Mouse (Mus musculus): Measurements from ENCODE around the gene Ren1. TPM values are rescaled to one million over a fixed set of nuclear protein-coding genes. Genes with fewer than 3 reads are reported as not detected.

Ren1 gene
- polyA plus RNA-seq (2012; rRNA removed): 0.25 and 3.3 TPM in 2 replicates

DNA sequence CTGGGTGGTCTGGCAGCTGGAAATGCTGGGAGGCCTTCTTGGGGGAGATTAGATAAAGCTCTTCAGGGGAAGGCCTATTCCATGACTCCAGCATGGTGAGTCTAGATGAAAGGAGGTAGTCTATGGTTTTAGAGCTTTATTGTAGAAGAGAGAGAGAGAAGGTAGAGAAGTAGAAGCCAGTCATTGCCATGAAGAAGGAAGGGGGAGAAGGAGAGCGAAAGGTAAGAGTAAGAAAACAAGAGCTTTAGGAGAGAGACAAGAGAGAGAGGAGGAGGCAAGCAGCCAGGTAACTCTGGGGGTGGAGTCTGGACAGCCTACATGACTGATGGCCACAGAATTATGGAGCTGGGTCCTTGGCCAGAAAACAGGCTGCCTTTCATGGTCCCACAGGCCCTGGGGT lies at the start of gene Ren1:
TSS of gene Ren1 (plus strand) at position 301 of the 400 bp plus-strand sequence.
- Histone ChIP-seq H3K4me3 (ENCODE audit: low read depth, low read length) (no peak within 1 kb of the TSS), H3K4me1 (ENCODE audit: control insufficient read depth, insufficient read depth, insufficient read length, low read length) (peaks cover 24% of the 10 kb centered on the region), H3K36me3 (ENCODE audit: control insufficient read depth, insufficient read depth, low read length) (no peaks in the 10 kb centered on the region), H3K27me3 (ENCODE audit: control insufficient read depth, insufficient read depth, low read length) (no peaks in the 10 kb centered on the region), H3K27ac (ENCODE audit: insufficient read depth, low read depth, low read length) (no peak within 1 kb of the TSS)
- TF ChIP-seq CTCF (IDR thresholded peaks at IDR 0.05; ENCODE audit: extremely low read depth, insufficient read length, insufficient replicate concordance, low read depth, low read length): no peak
- TF ChIP-seq POLR2A (IDR thresholded peaks at IDR 0.05; ENCODE audit: low read depth, low read length): no peak
- 97% methylated on average over 1 of the region's 1 CpGs for WGBS

DNA sequence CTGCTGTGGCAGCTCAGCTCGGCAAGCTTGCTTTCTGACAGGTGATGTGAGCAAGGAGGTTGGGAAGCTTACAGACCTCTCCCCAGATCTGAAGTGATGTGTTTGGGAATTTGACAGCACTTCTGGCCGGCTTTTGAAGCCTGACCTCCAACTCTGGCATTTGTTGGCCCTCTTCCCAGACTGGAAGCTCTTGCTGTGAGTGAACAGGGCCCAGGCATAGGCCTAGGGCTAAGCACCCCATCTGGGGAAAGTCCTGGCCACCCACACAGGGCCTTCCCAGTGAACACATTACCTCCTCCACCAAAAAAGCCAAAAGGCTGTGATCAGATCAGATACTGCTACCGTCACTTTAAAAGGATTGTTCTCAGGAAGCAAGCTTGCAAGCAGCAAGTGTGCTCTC lies 47.8 kb upstream of the Ren1 start:
- H3K27ac ChIP-seq (ENCODE audit: insufficient read depth, low read depth, low read length): no peak overlapping the region
- no peaks in the 10 kb centered on the region for H3K27me3 ChIP-seq (ENCODE audit: control insufficient read depth, insufficient read depth, low read length)
- peaks cover 33% of the 10 kb centered on the region for H3K36me3 ChIP-seq (ENCODE audit: control insufficient read depth, insufficient read depth, low read length)
- 55% methylated on average over 3 of the region's 3 CpGs for WGBS
- no peak overlapping the region for H3K4me3 ChIP-seq (ENCODE audit: low read depth, low read length)
- 0 out of 2 replicates have a peak, but pooled peaks cover 2% of the 10 kb centered on the region for H3K4me1 ChIP-seq (ENCODE audit: control insufficient read depth, insufficient read depth, insufficient read length, low read length)
- TF ChIP-seq POLR2A (IDR thresholded peaks at IDR 0.05; ENCODE audit: low read depth, low read length): no peak
- TF ChIP-seq CTCF (IDR thresholded peaks at IDR 0.05; ENCODE audit: extremely low read depth, insufficient read length, insufficient replicate concordance, low read depth, low read length): no peak

DNA sequence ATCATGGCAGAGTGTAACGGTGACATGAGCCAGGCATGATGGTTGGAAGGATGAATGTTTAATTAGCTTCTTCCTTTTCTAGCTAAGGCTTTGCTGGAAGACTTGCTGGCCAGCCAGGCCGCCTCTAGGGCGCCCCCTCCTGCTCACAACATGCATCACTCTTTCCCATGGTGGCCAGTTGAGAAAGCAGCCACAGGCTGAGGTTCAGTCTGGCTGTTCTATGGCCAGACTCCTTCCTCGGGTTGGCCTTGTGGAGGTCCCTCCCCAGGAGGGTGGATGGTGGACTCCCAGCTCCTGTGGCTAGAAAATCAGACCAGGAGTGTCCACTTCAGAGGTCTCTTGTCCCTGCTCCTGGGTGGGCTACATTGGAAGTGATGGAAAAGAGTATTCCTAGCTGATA lies 43.5 kb upstream of the Ren1 start:
- TF ChIP-seq CTCF (IDR thresholded peaks at IDR 0.05; ENCODE audit: extremely low read depth, insufficient read length, insufficient replicate concordance, low read depth, low read length): peak; percentile 92; the same call in 1 of the 2 replicates
- no peak for TF ChIP-seq POLR2A (IDR thresholded peaks at IDR 0.05; ENCODE audit: low read depth, low read length)
- no peaks in the 10 kb centered on the region for H3K27me3 ChIP-seq (ENCODE audit: control insufficient read depth, insufficient read depth, low read length)
- H3K36me3 ChIP-seq (ENCODE audit: control insufficient read depth, insufficient read depth, low read length): peaks cover 3% of the 10 kb centered on the region; the same call in 1 of the 2 replicates
- WGBS: 4% methylated on average over 4 of the region's 4 CpGs
- H3K4me3 ChIP-seq (ENCODE audit: low read depth, low read length): no peak overlapping the region
- H3K4me1 ChIP-seq (ENCODE audit: control insufficient read depth, insufficient read depth, insufficient read length, low read length): peaks cover 13% of the 10 kb centered on the region; the same call in 1 of the 2 replicates
- H3K27ac ChIP-seq (ENCODE audit: insufficient read depth, low read depth, low read length): no peak overlapping the region

DNA sequence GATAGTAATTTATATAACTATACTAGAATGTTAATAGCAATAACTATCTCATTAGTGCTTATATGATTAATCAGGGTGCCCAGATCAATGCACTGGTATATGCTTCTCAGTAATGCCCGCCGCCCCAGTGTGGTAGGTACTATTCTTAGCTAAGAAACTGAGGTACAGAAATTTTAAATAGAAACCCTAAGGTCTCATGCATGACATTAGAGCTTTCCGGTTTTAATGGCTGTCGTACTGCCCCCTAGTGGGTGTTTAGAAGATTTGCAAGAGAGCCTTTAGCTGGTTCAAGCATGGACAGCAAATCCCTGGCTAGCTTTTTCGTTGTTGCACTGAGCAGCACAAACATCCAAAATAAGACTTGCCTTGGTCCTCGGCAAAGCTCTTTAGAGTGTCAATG lies 43.0 kb upstream of the Ren1 start:
- Histone ChIP-seq H3K27ac (ENCODE audit: insufficient read depth, low read depth, low read length) (no peak overlapping the region), H3K4me1 (ENCODE audit: control insufficient read depth, insufficient read depth, insufficient read length, low read length) (peaks cover 16% of the 10 kb centered on the region; the same call in 1 of the 2 replicates), H3K36me3 (ENCODE audit: control insufficient read depth, insufficient read depth, low read length) (no peaks in the 10 kb centered on the region; the same call in 1 of the 2 replicates), H3K4me3 (ENCODE audit: low read depth, low read length) (no peak overlapping the region), H3K27me3 (ENCODE audit: control insufficient read depth, insufficient read depth, low read length) (no peaks in the 10 kb centered on the region)
- TF ChIP-seq CTCF (IDR thresholded peaks at IDR 0.05; ENCODE audit: extremely low read depth, insufficient read length, insufficient replicate concordance, low read depth, low read length) (no peak), POLR2A (IDR thresholded peaks at IDR 0.05; ENCODE audit: low read depth, low read length) (no peak)
- WGBS: 7% methylated on average over 6 of the region's 6 CpGs

DNA sequence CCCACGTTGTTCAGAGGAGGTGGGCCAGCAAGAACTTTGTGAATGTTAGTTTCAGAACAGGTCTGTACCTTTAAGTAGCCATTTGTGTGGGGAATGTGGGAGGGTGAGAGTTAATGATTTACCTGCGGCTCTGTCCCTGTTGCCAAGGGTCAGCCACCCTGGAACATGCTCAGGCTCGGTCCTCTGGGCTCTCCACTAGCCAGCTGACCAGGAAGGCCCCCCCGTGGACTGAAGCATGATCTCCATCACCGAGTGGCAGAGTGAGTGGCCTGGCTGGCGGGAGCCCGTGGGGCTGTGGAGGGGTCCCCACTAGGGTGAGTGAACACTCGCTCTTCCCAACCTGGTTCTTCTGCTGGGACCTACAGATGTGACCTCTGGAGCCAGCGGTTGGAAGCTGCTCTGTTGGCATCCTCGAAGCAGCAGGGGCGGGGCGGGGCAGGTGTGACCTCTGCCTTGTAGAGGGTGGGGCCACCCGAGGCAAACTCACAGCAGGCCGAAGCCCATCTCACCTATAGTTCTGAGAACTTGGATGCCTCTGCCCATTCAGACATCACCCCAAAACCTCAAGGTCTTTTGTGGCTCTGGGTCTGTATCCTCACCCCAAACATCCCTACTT lies 40.5 kb upstream of the Ren1 start, which contains the start of gene Golt1a:
TSS of gene Golt1a (plus strand) at position 149 of the 616 bp plus-strand sequence.
- Histone ChIP-seq H3K27me3 (ENCODE audit: control insufficient read depth, insufficient read depth, low read length) (no peaks in the 10 kb centered on the region), H3K4me1 (ENCODE audit: control insufficient read depth, insufficient read depth, insufficient read length, low read length) (peaks cover 21% of the 10 kb centered on the region; the same call in 1 of the 2 replicates), H3K36me3 (ENCODE audit: control insufficient read depth, insufficient read depth, low read length) (peaks cover 2% of the 10 kb centered on the region; the same call in 1 of the 2 replicates), H3K4me3 (ENCODE audit: low read depth, low read length) (peak within 1 kb of the TSS; percentile 83), H3K27ac (ENCODE audit: insufficient read depth, low read depth, low read length) (peak within 1 kb of the TSS; percentile 99)
- TF ChIP-seq POLR2A (IDR thresholded peaks at IDR 0.05; ENCODE audit: low read depth, low read length): peak; percentile 47
- TF ChIP-seq CTCF (IDR thresholded peaks at IDR 0.05; ENCODE audit: extremely low read depth, insufficient read length, insufficient replicate concordance, low read depth, low read length): no peak
- 17% methylated on average over 14 of the region's 14 CpGs for WGBS

DNA sequence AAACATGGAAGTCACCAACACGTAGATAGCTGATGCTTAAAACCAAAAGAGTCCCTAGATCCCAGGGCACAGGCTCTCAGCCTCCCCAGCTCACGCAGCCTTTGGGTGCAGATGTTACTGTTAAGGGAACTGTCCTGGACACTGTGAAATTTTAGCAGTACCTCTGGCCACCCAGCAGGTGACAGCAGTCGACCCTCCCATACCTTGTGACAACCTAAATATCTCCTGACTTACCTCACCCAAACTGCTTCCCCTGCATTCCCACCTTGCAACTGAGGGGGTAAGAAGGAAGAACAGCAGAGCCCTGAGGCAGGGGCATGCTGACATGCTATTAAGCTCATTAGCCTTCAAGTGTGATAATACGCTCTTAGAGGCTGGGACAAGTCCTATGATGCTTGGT lies 39.1 kb upstream of the Ren1 start:
- H3K4me1 ChIP-seq (ENCODE audit: control insufficient read depth, insufficient read depth, insufficient read length, low read length): peaks cover 21% of the 10 kb centered on the region; the same call in 1 of the 2 replicates
- TF ChIP-seq POLR2A (IDR thresholded peaks at IDR 0.05; ENCODE audit: low read depth, low read length) (no peak), CTCF (IDR thresholded peaks at IDR 0.05; ENCODE audit: extremely low read depth, insufficient read length, insufficient replicate concordance, low read depth, low read length) (peak; percentile 35; the same call in 1 of the 2 replicates)
- H3K4me3 ChIP-seq (ENCODE audit: low read depth, low read length): peak overlapping the region; percentile 83
- H3K36me3 ChIP-seq (ENCODE audit: control insufficient read depth, insufficient read depth, low read length): peaks cover 2% of the 10 kb centered on the region; the same call in 1 of the 2 replicates
- peak overlapping the region; percentile 99; the same call in 1 of the 2 replicates for H3K27ac ChIP-seq (ENCODE audit: insufficient read depth, low read depth, low read length)
- H3K27me3 ChIP-seq (ENCODE audit: control insufficient read depth, insufficient read depth, low read length): no peaks in the 10 kb centered on the region
- WGBS: 69% methylated on average over 4 of the region's 4 CpGs

DNA sequence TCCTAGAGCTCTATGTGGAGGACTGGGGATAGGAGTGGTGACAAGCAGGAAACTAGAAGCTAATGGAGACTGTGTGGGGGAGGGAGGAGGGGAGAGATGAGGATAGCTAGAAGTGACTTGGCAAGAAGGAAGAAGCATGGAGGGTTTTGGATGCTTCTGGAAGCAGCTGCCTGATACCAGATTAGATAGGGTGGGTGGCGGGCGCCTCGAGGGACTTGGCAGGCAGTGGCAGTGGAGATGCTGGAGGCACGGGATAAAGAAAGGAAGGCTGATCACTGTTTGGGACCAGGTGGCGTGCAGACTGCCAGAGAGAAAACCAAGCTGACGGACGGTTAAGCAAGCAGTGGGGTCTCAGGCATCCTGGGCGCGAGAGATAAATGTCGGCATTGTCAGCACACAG lies 38.4 kb upstream of the Ren1 start:
- Histone ChIP-seq H3K36me3 (ENCODE audit: control insufficient read depth, insufficient read depth, low read length) (peaks cover 2% of the 10 kb centered on the region; the same call in 1 of the 2 replicates), H3K4me1 (ENCODE audit: control insufficient read depth, insufficient read depth, insufficient read length, low read length) (peaks cover 20% of the 10 kb centered on the region; the same call in 1 of the 2 replicates), H3K27me3 (ENCODE audit: control insufficient read depth, insufficient read depth, low read length) (no peaks in the 10 kb centered on the region), H3K27ac (ENCODE audit: insufficient read depth, low read depth, low read length) (no peak overlapping the region), H3K4me3 (ENCODE audit: low read depth, low read length) (no peak overlapping the region)
- no peak for TF ChIP-seq POLR2A (IDR thresholded peaks at IDR 0.05; ENCODE audit: low read depth, low read length)
- no peak for TF ChIP-seq CTCF (IDR thresholded peaks at IDR 0.05; ENCODE audit: extremely low read depth, insufficient read length, insufficient replicate concordance, low read depth, low read length)
- WGBS: 48% methylated on average over 10 of the region's 10 CpGs
